ENCODE assay signal across 9 mouse cellular contexts in the genomic region with DNA sequence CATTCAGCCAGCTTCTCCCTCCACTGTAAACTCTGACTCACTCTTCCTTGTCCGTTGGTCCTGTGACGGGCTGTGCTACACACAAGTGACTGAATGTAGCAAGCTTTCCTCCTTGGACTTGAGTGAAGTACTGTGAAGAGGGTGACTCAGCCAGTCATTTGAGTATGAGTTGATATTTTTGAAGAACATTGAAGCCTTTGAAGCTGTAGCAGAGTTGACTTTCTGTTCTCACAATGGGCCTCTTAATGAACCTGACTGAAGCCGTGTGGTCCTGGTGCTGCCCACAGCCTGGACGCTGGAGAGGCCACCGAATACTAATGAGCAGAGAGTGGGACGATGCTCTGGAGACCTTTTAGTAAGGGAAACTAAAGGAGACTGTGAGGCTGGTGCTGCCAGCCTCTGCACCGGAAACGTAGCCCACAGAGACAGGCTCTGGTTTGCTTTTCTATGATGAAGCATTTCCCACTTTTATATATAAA.
A peak's percentile ranks its signal among the peaks of the same experiment; 100 is the strongest.
DNase-seq lines count a peak whose midpoint lies in the region; ATAC-seq and TF ChIP-seq lines count a peak whose summit lies in the region.
"Had no signal": no experiment of that assay in that cellular context is flagged by ENCODE, and none has a peak within 500 bp of the region (broad histone marks: within the 10 kb centered on the region; RNA-seq: fewer than 3 reads in every experiment).

No protein-coding gene starts in this region.

- H3K4me3 ChIP-seq in liver, postnatal 0 days (ENCODE audit: low read depth, low read length), result no peak overlapping the region
- no peak overlapping the region for H3K4me3 ChIP-seq in liver, embryonic 11.5 days (ENCODE audit: low read depth, low read length)
- H3K4me3 ChIP-seq: liver, embryonic 12.5 days had no signal

- DNase-seq in liver, postnatal 0 days, result no peak
- no peak for DNase-seq in liver, embryonic 11.5 days (ENCODE audit: low spot score)
- DNase-seq in adipocyte (ENCODE audit: low spot score), result peak; percentile 24
- DNase-seq in left cerebral cortex, postnatal 25 days (ENCODE audit: low spot score in 2 of 2), result peak; percentile 35 to 78
- DNase-seq in natural killer cell, adult 2 months (ENCODE audit: low spot score in 2 of 2), result peak; percentile 5 to 17
- DNase-seq in cerebellum, adult 18-20 months, result no peak
- DNase-seq in layer of hippocampus, adult 8-10 months (ENCODE audit: low spot score in 2 of 2), result no peak
- DNase-seq: gastrocnemius, postnatal 25 days had no signal

- TF ChIP-seq CTCF in liver, postnatal 0 days (IDR thresholded peaks at IDR 0.05; ENCODE audit: low read depth), result no peak

- H3K4me1 ChIP-seq in liver, postnatal 0 days (ENCODE audit: insufficient read depth), result no peaks in the 10 kb centered on the region
- no peaks in the 10 kb centered on the region for H3K4me1 ChIP-seq in liver, embryonic 11.5 days (replicated peaks; ENCODE audit: control insufficient read depth, insufficient read depth, low read length)
- H3K4me1 ChIP-seq: liver, embryonic 12.5 days had no signal

- H3K9ac ChIP-seq in liver, postnatal 0 days (replicated peaks), result no peak overlapping the region
- H3K9ac ChIP-seq in liver, embryonic 11.5 days (ENCODE audit: low read depth, low read length), result no peak overlapping the region
- H3K9ac ChIP-seq: liver, embryonic 12.5 days had no signal

- H3K27ac ChIP-seq in liver, postnatal 0 days (ENCODE audit: low read depth), result no peak overlapping the region
- no peak overlapping the region for H3K27ac ChIP-seq in liver, embryonic 11.5 days (ENCODE audit: low read depth, low read length)
- H3K27ac ChIP-seq: liver, embryonic 12.5 days had no signal

- no peaks in the 10 kb centered on the region for H3K27me3 ChIP-seq in liver, postnatal 0 days (ENCODE audit: insufficient read depth, low read length)
- H3K27me3 ChIP-seq in liver, embryonic 11.5 days (replicated peaks; ENCODE audit: control insufficient read depth, insufficient read depth, low read length), result no peaks in the 10 kb centered on the region
- H3K27me3 ChIP-seq: liver, embryonic 12.5 days had no signal

- H3K9me3 ChIP-seq in liver, postnatal 0 days (ENCODE audit: low read length), result no peaks in the 10 kb centered on the region
- no peaks in the 10 kb centered on the region for H3K9me3 ChIP-seq in liver, embryonic 11.5 days (ENCODE audit: control insufficient read depth, low read length)
- H3K9me3 ChIP-seq: liver, embryonic 12.5 days had no signal

- no peak overlapping the region for H3K4me2 ChIP-seq in liver, postnatal 0 days (ENCODE audit: low read depth, low read length)
- H3K4me2 ChIP-seq in liver, embryonic 11.5 days, result no peak overlapping the region
- H3K4me2 ChIP-seq: liver, embryonic 12.5 days had no signal

- H3K36me3 ChIP-seq in liver, postnatal 0 days (replicated peaks; ENCODE audit: insufficient read depth, low read length), result peaks cover 20% of the 10 kb centered on the region
- H3K36me3 ChIP-seq in liver, embryonic 11.5 days (ENCODE audit: control insufficient read depth, insufficient read depth, low read length), result peaks cover 7% of the 10 kb centered on the region; the same call in 1 of the 2 replicates

- 81% methylated on average over 8 of the region's 8 CpGs for WGBS in liver, postnatal 0 days (ENCODE audit: insufficient replicate concordance)
- WGBS in liver, embryonic 11.5 days, result 87% methylated on average over 8 of the region's 8 CpGs

- peak; percentile 50; the same call in 1 of the 2 replicates for ATAC-seq in liver, postnatal 0 days
- ATAC-seq in liver, embryonic 11.5 days (replicated peaks; ENCODE audit: low FRiP score), result no peak
- ATAC-seq: liver, embryonic 12.5 days had no signal

- no peak for TF ChIP-seq EP300 in liver, postnatal 0 days (IDR thresholded peaks at IDR 0.05; ENCODE audit: low read depth)

- intact Hi-C loops in left cerebral cortex, postnatal 25 days (cut with DNase I), result loop anchor here (5.0 kb wide), 2 partner anchors 175 to 500 kb away; no protein-coding TSS in a partner anchor

Comparison
In these comparisons a context has a peak if more than half of its experiments do, and no peak if none do; other contexts are left out.
1. DNase-seq: peak in adipocyte (single experiment), left cerebral cortex, postnatal 25 days (2 of 2) and natural killer cell, adult 2 months (2 of 2); none in liver, postnatal 0 days (single experiment), liver, embryonic 11.5 days (single experiment), cerebellum, adult 18-20 months (0 of 2) and layer of hippocampus, adult 8-10 months (0 of 2).